Mouse (Mus musculus): ENCODE data around the gene Cxcl15.

- TF ChIP-seq EP300 (IDR thresholded peaks at IDR 0.05; ENCODE audit: insufficient read depth, low read depth, low read length) (no peak), CTCF (IDR thresholded peaks at IDR 0.05; ENCODE audit: low read depth, low read length) (no peak)
These were observed 40.1 kb downstream of the Cxcl15 start for GRCm38 (mm10) chr5:90834436-90834835.
